ENCODE assay signal across 23 mouse cellular contexts in the genomic region with DNA sequence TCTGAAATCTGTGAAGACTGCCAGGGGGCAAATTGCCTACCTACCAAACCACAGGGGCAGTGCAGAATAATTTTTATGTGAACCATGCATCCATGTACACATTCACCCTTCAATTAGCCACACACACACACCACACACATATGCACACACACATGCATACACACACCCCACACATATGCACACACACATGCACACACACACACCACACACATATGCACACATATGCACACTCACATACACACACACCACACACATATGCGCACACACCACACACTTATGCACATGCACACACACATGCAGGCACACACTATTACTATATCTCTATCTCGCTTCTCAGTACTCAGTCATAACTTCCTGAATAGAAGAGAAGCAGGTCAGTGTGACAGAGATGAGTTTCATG.
DNase-seq lines count a peak whose midpoint lies in the region; ATAC-seq and TF ChIP-seq lines count a peak whose summit lies in the region.
"Had no signal": no experiment of that assay in that cellular context is flagged by ENCODE, and none has a peak within 500 bp of the region (broad histone marks: within the 10 kb centered on the region; RNA-seq: fewer than 3 reads in every experiment).

No protein-coding gene starts in this region.

- no peak overlapping the region for H3K27ac ChIP-seq in embryonic facial prominence, embryonic 13.5 days
- no peak overlapping the region for H3K27ac ChIP-seq in embryonic facial prominence, embryonic 10.5 days (replicated peaks)
- no peak overlapping the region for H3K27ac ChIP-seq in MEL (ENCODE audit: control insufficient read depth, low read depth, low read length)

- no peaks in the 10 kb centered on the region for H3K36me3 ChIP-seq in embryonic facial prominence, embryonic 13.5 days
- no peaks in the 10 kb centered on the region for H3K36me3 ChIP-seq in embryonic facial prominence, embryonic 10.5 days (replicated peaks)
- H3K36me3 ChIP-seq in megakaryocyte, embryonic 14.5 days (replicated peaks; ENCODE audit: low read length): no peaks in the 10 kb centered on the region
- no peaks in the 10 kb centered on the region; a peak in 1 of 4 replicates for H3K36me3 ChIP-seq in MEL (ENCODE audit: control insufficient read depth in 1 of 2, insufficient read depth in 2 of 2, low read length in 2 of 2)
- H3K36me3 ChIP-seq: G1E had no signal

- WGBS in embryonic facial prominence, embryonic 13.5 days: 81% methylated on average over 2 of the region's 2 CpGs
- WGBS in embryonic facial prominence, embryonic 10.5 days: 94% methylated on average over 2 of the region's 2 CpGs

- peaks cover 7% of the 10 kb centered on the region for H3K27me3 ChIP-seq in embryonic facial prominence, embryonic 13.5 days
- H3K27me3 ChIP-seq in embryonic facial prominence, embryonic 10.5 days (replicated peaks; ENCODE audit: low read depth, poor library complexity, severe bottlenecking): peaks cover 16% of the 10 kb centered on the region
- no peaks in the 10 kb centered on the region for H3K27me3 ChIP-seq in megakaryocyte, embryonic 14.5 days (replicated peaks)
- no peaks in the 10 kb centered on the region for H3K27me3 ChIP-seq in MEL (ENCODE audit: control insufficient read depth in 1 of 2, insufficient read depth in 2 of 2, low read length in 2 of 2)
- H3K27me3 ChIP-seq: CH12.LX, Patski had no signal

- no peak for TF ChIP-seq CTCF in MEL (IDR thresholded peaks at IDR 0.05 in 2 of 3, conservative IDR thresholded peaks at IDR 0.05 in 1 of 3; ENCODE audit: control insufficient read depth in 1 of 3, insufficient read depth in 1 of 3, low read depth in 2 of 3, low read length in 3 of 3, poor library complexity in 1 of 3, severe bottlenecking in 1 of 3)

- TF ChIP-seq POLR2A in MEL (IDR thresholded peaks at IDR 0.05; ENCODE audit: control insufficient read depth in 1 of 2, insufficient read depth in 1 of 2, low read depth in 1 of 2, low read length in 2 of 2, poor library complexity in 1 of 2): no peak

- no peak for DNase-seq in embryonic facial prominence, embryonic 10.5 days (ENCODE audit: low spot score)
- DNase-seq in heart, adult 11 months: peak; percentile 52
- DNase-seq in heart, adult 8-10 months (ENCODE audit: low spot score): no peak
- DNase-seq in MEL (ENCODE audit: low read depth, low spot score): no peak
- no peak for DNase-seq in urinary bladder, postnatal 25 days (ENCODE audit: low spot score)
- DNase-seq: adrenal gland, adult 2 months; adrenal gland, adult 8-10 months; adrenal gland, postnatal 10 days; adrenal gland, postnatal 14 days; adrenal gland, postnatal 25 days; adrenal gland, postnatal 36 days; B cell, adult 2 months; cerebellum, adult 11 months; cerebellum, adult 11-12 months; cerebellum, adult 18-20 months had no signal

- H3K4me2 ChIP-seq in embryonic facial prominence, embryonic 13.5 days: no peak overlapping the region

- no peak overlapping the region for H3K9ac ChIP-seq in embryonic facial prominence, embryonic 13.5 days
- no peak overlapping the region for H3K9ac ChIP-seq in MEL (ENCODE audit: control insufficient read depth, low read depth, low read length, poor library complexity, severe bottlenecking)

- H3K9me3 ChIP-seq in embryonic facial prominence, embryonic 13.5 days: no peaks in the 10 kb centered on the region
- H3K9me3 ChIP-seq in embryonic facial prominence, embryonic 10.5 days: no peaks in the 10 kb centered on the region
- H3K9me3 ChIP-seq in megakaryocyte, embryonic 14.5 days: no peaks in the 10 kb centered on the region
- no peaks in the 10 kb centered on the region for H3K9me3 ChIP-seq in MEL (replicated peaks; ENCODE audit: insufficient read depth, low read length)

- no peak overlapping the region for H3K4me3 ChIP-seq in embryonic facial prominence, embryonic 13.5 days
- H3K4me3 ChIP-seq in embryonic facial prominence, embryonic 10.5 days: no peak overlapping the region
- H3K4me3 ChIP-seq in megakaryocyte, embryonic 14.5 days (replicated peaks): peak overlapping the region; percentile 72
- no peak overlapping the region for H3K4me3 ChIP-seq in MEL (ENCODE audit: control insufficient read depth in 1 of 2, insufficient read depth in 1 of 2, low read depth in 2 of 2, low read length in 2 of 2)

- TF ChIP-seq EP300 in MEL (IDR thresholded peaks at IDR 0.05; ENCODE audit: low read depth in 1 of 2, low read length in 2 of 2): no peak

- no peaks in the 10 kb centered on the region for H3K79me2 ChIP-seq in MEL (ENCODE audit: control insufficient read depth, insufficient read depth, low read length, poor library complexity)

- no peak for TF ChIP-seq RAD21 in MEL (IDR thresholded peaks at IDR 0.05; ENCODE audit: low read depth, low read length)

- ATAC-seq in embryonic facial prominence, embryonic 13.5 days (ENCODE audit: insufficient number of reproducible peaks, insufficient read depth, low FRiP score, low TSS enrichment, low read depth): 0 out of 2 replicates have a peak, but pooled peaks have one; percentile 52
- no peak for ATAC-seq in megakaryocyte, adult 5-6 weeks (ENCODE audit: poor library complexity, severe bottlenecking)
- ATAC-seq: activated CD4-positive, CD25-positive, alpha-beta regulatory T cell, adult 4 months; CD4-positive, CD25-positive, alpha-beta regulatory T cell, adult 4 months; Patski had no signal

- H3K4me1 ChIP-seq in embryonic facial prominence, embryonic 13.5 days: peaks cover 15% of the 10 kb centered on the region
- H3K4me1 ChIP-seq in embryonic facial prominence, embryonic 10.5 days: peaks cover 19% of the 10 kb centered on the region
- no peaks in the 10 kb centered on the region for H3K4me1 ChIP-seq in megakaryocyte, embryonic 14.5 days
- peaks cover 0 to 2% of the 10 kb centered on the region in 2 experiments; a peak in 1 of 4 replicates for H3K4me1 ChIP-seq in MEL (ENCODE audit: control insufficient read depth in 1 of 2, insufficient read depth in 2 of 2, low read length in 2 of 2)

TF ChIP-seq in MEL, 35 proteins besides CTCF, POLR2A, EP300 and RAD21:
- TF ChIP-seq POLR2AphosphoS5 (IDR thresholded peaks at IDR 0.05; ENCODE audit: borderline replicate concordance, low read depth, low read length): peak; percentile 64; the same call in 1 of the 2 replicates
- TF ChIP-seq E2F4 (IDR thresholded peaks at IDR 0.05; ENCODE audit: borderline replicate concordance, low read depth, low read length): no peak
